Mouse (Mus musculus) hindbrain, embryonic 16.5 days (tissue): ENCODE results near the gene Olfr43. TPM values are rescaled to one million over a fixed set of nuclear protein-coding genes. Genes with fewer than 3 reads are reported as not detected.

Experiments
- ATAC-seq: fragments of 200-750 bp; cut with Nextera tagmentation; 2 replicates; pipeline ENCODE4 v1.8.0; 2017; ENCODE audit warnings: moderate TSS enrichment, moderate library complexity
- H3K27ac ChIP-seq: fragments of 300-500 bp; sonication (generic); 2 replicates; pipeline ENCODE4 v1.5.1; 2014; ENCODE audit warnings: low read depth, mild to moderate bottlenecking, control low read depth, low read length, moderate library complexity
- H3K27me3 ChIP-seq: fragments of 300-500 bp; sonication (generic); replicated peaks from 2 replicates; pipeline ENCODE4 v1.6.1; 2014; ENCODE audit warnings: low read length; ENCODE audit not compliant: control insufficient read depth, insufficient read depth
- H3K36me3 ChIP-seq: fragments of 300-500 bp; sonication (generic); 2 replicates; pipeline ENCODE4 v1.6.1; 2014; ENCODE audit warnings: mild to moderate bottlenecking, low read length, moderate library complexity, mixed read lengths; ENCODE audit not compliant: control insufficient read depth, insufficient read depth
- H3K4me1 ChIP-seq: fragments of 300-500 bp; sonication (generic); 2 replicates; pipeline ENCODE4 v1.6.1; 2014; ENCODE audit warnings: low read depth, low read length; ENCODE audit not compliant: control insufficient read depth, insufficient read depth
- H3K4me2 ChIP-seq: fragments of 300-500 bp; sonication (generic); 2 replicates; pipeline ENCODE4 v1.6.1; 2014; ENCODE audit warnings: mild to moderate bottlenecking, low read length, control low read depth, moderate library complexity
- H3K4me3 ChIP-seq: fragments of 300-500 bp; sonication (generic); 2 replicates; pipeline ENCODE4 v1.5.1; 2014; ENCODE audit warnings: mild to moderate bottlenecking, low read length, control low read depth, moderate library complexity
- H3K9ac ChIP-seq: fragments of 300-500 bp; sonication (generic); 2 replicates; pipeline ENCODE4 v1.6.1; 2014; ENCODE audit warnings: low read depth, mild to moderate bottlenecking, control low read depth, low read length, moderate library complexity
- H3K9me3 ChIP-seq: fragments of 300-500 bp; sonication (generic); 2 replicates; pipeline ENCODE4 v1.6.1; 2014; ENCODE audit warnings: mild to moderate bottlenecking, low read length, moderate library complexity; ENCODE audit not compliant: control insufficient read depth
- WGBS: fragments of 180-500 bp; shearing (Covaris S2); extraction: QIAGEN DNeasy Blood & Tissue Kit; methylation state at CpG from one replicate; pipeline ENCODE4 v1.1.7; 2014; 5-methylcytosine and 5-hydroxymethylcytosine counted together
- polyA plus RNA-seq: library from polyadenylated mRNA; unstranded; fragments of >200 nt; fragmentation: Nextera tagmentation; extraction: Ambion mirVana; gene quantifications from 2 replicates; pipeline ENCODE4 v1.2.1, GENCODE M21; 2015

Gene Olfr43
- not detected in 2 replicates for polyA plus RNA-seq

DNA sequence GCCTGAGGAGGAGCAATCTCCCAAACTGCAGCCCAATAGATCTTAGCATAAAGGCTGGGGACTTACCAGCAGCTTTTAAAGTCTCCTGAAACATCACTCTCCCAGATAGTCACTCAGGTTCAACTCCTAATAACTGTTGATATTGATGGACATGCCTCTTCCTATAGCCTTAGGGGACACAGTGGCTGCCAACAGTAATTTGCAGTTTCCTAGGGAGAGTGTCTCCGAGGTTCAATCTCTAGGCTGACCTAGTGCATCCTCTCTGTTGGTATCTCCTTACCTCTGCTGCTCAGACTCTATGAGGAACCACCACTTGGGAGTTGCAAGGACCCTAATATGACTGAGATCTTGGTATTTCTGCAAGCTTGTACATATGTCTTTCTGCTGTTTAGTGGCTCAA is at the start of gene Olfr43:
Gene Olfr43 (minus strand): TSS at position 101 of the 400 bp plus-strand sequence.
- Histone ChIP-seq H3K36me3 (no peaks in the 10 kb centered on the region), H3K4me1 (no peaks in the 10 kb centered on the region), H3K9me3 (peaks cover 9% of the 10 kb centered on the region), H3K4me2 (no peak within 1 kb of the TSS), H3K27ac (no peak within 1 kb of the TSS), H3K4me3 (no peak within 1 kb of the TSS), H3K9ac (no peak within 1 kb of the TSS), H3K27me3 (no peaks in the 10 kb centered on the region)
- no peak for ATAC-seq
- WGBS, result 63% methylated on average over 1 of the region's 1 CpGs

- 61% methylated on average over 2 of the region's 2 CpGs for WGBS
- no peak within 1 kb of the TSS for H3K4me3 ChIP-seq
- no peak within 1 kb of the TSS for H3K4me2 ChIP-seq
- no peak within 1 kb of the TSS for H3K9ac ChIP-seq
- H3K27me3 ChIP-seq, result no peaks in the 10 kb centered on the region
- H3K36me3 ChIP-seq, result no peaks in the 10 kb centered on the region
- ATAC-seq, result no peak
- no peaks in the 10 kb centered on the region; the same call in 1 of the 2 replicates for H3K9me3 ChIP-seq
- H3K4me1 ChIP-seq, result no peaks in the 10 kb centered on the region
- no peak within 1 kb of the TSS for H3K27ac ChIP-seq
Observed at GRCm38 (mm10) chr11:74259508-74259907, 48.3 kb upstream of the Olfr43 start, which contains the start of gene Olfr406. Gene Olfr406, plus strand, starts transcription at chr11:74259808.

DNA sequence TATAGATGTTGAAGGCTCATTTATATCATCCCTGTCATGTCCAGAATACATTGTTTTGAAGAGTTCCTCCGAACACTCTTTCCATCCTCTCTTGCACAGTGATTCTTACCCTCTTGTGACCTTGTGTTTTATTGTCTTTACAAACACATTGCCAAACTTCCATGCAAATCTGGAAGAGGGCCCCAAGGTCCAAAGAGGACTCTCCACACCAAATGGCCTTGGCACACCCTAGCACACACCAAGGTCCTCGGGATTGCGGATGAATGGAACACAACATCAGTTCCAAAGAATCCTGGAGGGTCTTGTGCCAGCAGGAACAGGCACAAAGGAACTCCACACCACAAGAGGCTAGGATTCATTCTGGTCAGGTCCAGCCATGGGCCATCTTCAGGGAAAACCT is 30.0 kb upstream of the Olfr43 start:
- Histone ChIP-seq H3K9ac (no peak overlapping the region), H3K27ac (no peak overlapping the region)
- WGBS, result 84% methylated on average over 3 of the region's 3 CpGs

DNA sequence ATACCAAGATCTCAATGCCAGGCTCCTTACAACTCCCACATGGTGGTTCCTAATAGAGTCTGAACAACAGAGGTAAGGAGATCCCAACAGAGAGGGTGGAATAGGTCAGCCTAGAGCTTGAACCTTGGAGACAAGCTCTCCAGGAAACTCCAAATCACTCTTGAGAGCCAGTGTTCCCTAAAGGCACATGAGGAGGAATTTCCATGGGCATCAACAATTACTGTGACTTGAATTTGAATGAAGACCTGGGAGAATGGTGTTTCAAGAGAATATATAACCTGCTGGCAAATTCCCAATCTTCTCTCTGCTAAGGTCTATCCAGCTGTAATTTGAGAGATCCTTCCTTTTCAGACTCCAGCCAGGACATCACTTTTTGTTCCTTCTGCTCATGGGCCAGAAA is 25.2 kb downstream of the Olfr43 start, which contains the start of gene Olfr403:
Gene Olfr403 (plus strand): TSS at position 301 of the 400 bp plus-strand sequence.
- no peaks in the 10 kb centered on the region for H3K4me1 ChIP-seq
- ATAC-seq, result no peak

More for the DNA sequence above, 30.0 kb upstream of the Olfr43 start:
- no peak for ATAC-seq
- Histone ChIP-seq H3K4me1 (no peaks in the 10 kb centered on the region), H3K27me3 (no peaks in the 10 kb centered on the region), H3K9me3 (peaks cover 4% of the 10 kb centered on the region; the same call in 1 of the 2 replicates), H3K4me2 (no peak overlapping the region), H3K4me3 (no peak overlapping the region), H3K36me3 (no peaks in the 10 kb centered on the region)

DNA sequence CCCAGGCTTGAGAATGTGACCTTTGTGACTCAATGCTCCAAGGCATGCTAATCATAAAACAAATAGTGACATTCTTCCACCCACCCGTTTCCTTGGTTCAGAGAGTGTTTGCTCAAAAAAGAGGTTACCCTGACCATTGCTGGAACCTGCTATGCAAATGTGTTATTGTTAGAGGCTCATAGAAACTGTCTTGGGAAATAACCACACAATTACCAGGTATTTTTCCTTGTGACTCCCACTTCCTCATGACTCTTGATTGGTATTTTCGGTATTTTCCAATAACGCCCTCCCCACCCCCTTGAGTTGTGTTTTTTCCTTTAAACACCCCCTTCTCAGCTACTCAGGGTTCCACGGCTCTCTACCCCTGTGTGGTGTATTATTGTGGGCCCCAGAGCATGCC is 27.4 kb downstream of the Olfr43 start:
- H3K4me3 ChIP-seq, result no peak overlapping the region
- no peak overlapping the region for H3K9ac ChIP-seq
- no peak overlapping the region for H3K4me2 ChIP-seq
- no peaks in the 10 kb centered on the region for H3K36me3 ChIP-seq
- H3K27me3 ChIP-seq, result no peaks in the 10 kb centered on the region
- ATAC-seq, result no peak
- 85% methylated on average over 4 of the region's 4 CpGs for WGBS
- H3K9me3 ChIP-seq, result peaks cover 12% of the 10 kb centered on the region
- no peaks in the 10 kb centered on the region for H3K4me1 ChIP-seq
- no peak overlapping the region for H3K27ac ChIP-seq

More for the DNA sequence above, 25.2 kb downstream of the Olfr43 start, which contains the start of gene Olfr403:
- no peak within 1 kb of the TSS for H3K9ac ChIP-seq
- H3K4me3 ChIP-seq, result no peak within 1 kb of the TSS
- H3K9me3 ChIP-seq, result peaks cover 11% of the 10 kb centered on the region
- no peaks in the 10 kb centered on the region for H3K36me3 ChIP-seq
- H3K27ac ChIP-seq, result no peak within 1 kb of the TSS
- H3K27me3 ChIP-seq, result no peaks in the 10 kb centered on the region
- H3K4me2 ChIP-seq, result no peak within 1 kb of the TSS

GRCm38 (mm10) chr11:74183168-74183567 is 28.0 kb downstream of the Olfr43 start:
- H3K27me3 ChIP-seq, result no peaks in the 10 kb centered on the region
- H3K4me2 ChIP-seq, result no peak overlapping the region
- no peak overlapping the region for H3K9ac ChIP-seq
- H3K27ac ChIP-seq, result no peak overlapping the region
- 78% methylated on average over 4 of the region's 4 CpGs for WGBS
- no peak for ATAC-seq
- H3K9me3 ChIP-seq, result peaks cover 11% of the 10 kb centered on the region
- no peaks in the 10 kb centered on the region for H3K4me1 ChIP-seq
- no peak overlapping the region for H3K4me3 ChIP-seq
- H3K36me3 ChIP-seq, result no peaks in the 10 kb centered on the region

- H3K4me1 ChIP-seq, result no peaks in the 10 kb centered on the region
- peaks cover 5% of the 10 kb centered on the region; the same call in 1 of the 2 replicates for H3K9me3 ChIP-seq
- H3K9ac ChIP-seq, result no peak overlapping the region
- H3K36me3 ChIP-seq, result no peaks in the 10 kb centered on the region
- H3K4me2 ChIP-seq, result no peak overlapping the region
- H3K4me3 ChIP-seq, result no peak overlapping the region
- no peaks in the 10 kb centered on the region for H3K27me3 ChIP-seq
- no peak for ATAC-seq
- H3K27ac ChIP-seq, result no peak overlapping the region
Observed at GRCm38 (mm10) chr11:74168771-74169170, 42.4 kb downstream of the Olfr43 start.

Other genes with a start within 250 kb of the Olfr43 start
- gene Olfr398, start 221.0 kb downstream of the Olfr43 start, polyA plus RNA-seq, result not detected in 2 replicates
- gene Olfr139, start 154.8 kb downstream of the Olfr43 start, polyA plus RNA-seq, result not detected in 2 replicates
- gene Olfr399, start 154.8 kb downstream of the Olfr43 start, polyA plus RNA-seq, result not detected in 2 replicates
- gene Zfp616, start 141.4 kb downstream of the Olfr43 start, polyA plus RNA-seq, result not detected in 2 replicates
- gene Olfr401, start 97.7 kb downstream of the Olfr43 start, polyA plus RNA-seq, result not detected in 2 replicates
- gene Olfr402, start 57.9 kb downstream of the Olfr43 start, polyA plus RNA-seq, result not detected in 2 replicates
- gene Olfr403, start 25.1 kb downstream of the Olfr43 start, polyA plus RNA-seq, result not detected in 2 replicates
- not detected in 2 replicates for gene Olfr406, start 48.4 kb upstream of the Olfr43 start, polyA plus RNA-seq
- gene Olfr59, start 72.4 kb upstream of the Olfr43 start, polyA plus RNA-seq, result not detected in 2 replicates
- gene Olfr410, start 126.7 kb upstream of the Olfr43 start, polyA plus RNA-seq, result not detected in 2 replicates
- not detected in 2 replicates for gene Olfr411, start 141.3 kb upstream of the Olfr43 start, polyA plus RNA-seq
- gene Olfr412, start 150.7 kb upstream of the Olfr43 start, polyA plus RNA-seq, result not detected in 2 replicates